Mouse (Mus musculus) embryonic fibroblast, embryonic 13.5 days (primary cell): ENCODE data around the gene Kcnj6.

ENCODE experiments used
- CTCF ChIP-seq: IDR thresholded peaks from 2 replicates; pipeline ENCODE4 v1.5.1; 2011; ENCODE audit warnings: mild to moderate bottlenecking, control low read depth, low read length, moderate library complexity, borderline replicate concordance; ENCODE audit not compliant: insufficient read depth
- POLR2A ChIP-seq: IDR thresholded peaks from 2 replicates; pipeline ENCODE4 v1.6.1; 2011; ENCODE audit warnings: low read depth, mild to moderate bottlenecking, control low read depth, low read length, moderate library complexity

DNA sequence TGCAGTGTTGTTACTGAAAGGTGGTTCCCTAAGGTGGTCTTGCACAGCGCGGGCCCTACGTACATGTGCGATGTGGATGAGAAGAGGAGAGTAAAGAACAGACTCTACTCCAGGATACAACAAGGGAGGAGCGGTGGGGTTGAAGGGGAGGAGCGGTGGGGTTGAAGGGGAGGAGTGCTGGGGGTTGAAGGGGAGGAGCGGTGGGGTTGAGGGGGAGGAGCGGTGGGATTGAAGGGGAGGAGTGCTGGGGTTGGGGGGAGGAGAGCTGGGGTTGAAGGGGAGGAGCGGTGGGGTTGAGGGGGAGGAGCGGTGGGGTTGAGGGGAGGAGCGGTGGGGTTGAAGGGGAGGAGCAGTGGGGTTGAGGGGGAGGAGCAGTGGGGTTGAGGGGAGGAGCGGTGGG is 199.3 kb downstream of the Kcnj6 start:
- TF ChIP-seq CTCF (no peak), POLR2A (no peak)
